Mouse (Mus musculus) heart, embryonic 15.5 days (tissue): Measurements from ENCODE around the gene Phf23. TPM values are rescaled to one million over a fixed set of nuclear protein-coding genes. Genes with fewer than 3 reads are reported as not detected.

Experiments
- ATAC-seq: fragments of 200-750 bp; cut with Nextera tagmentation; replicated peaks from 2 replicates; pipeline ENCODE4 v1.8.0; 2017; ENCODE audit warnings: low read depth, moderate TSS enrichment; ENCODE audit not compliant: insufficient number of reproducible peaks, insufficient read depth, low FRiP score
- H3K27ac ChIP-seq: fragments of 300-500 bp; sonication (generic); 2 replicates; pipeline ENCODE4 v1.5.1; 2015; ENCODE audit warnings: mild to moderate bottlenecking, inconsistent platforms
- H3K27me3 ChIP-seq: fragments of 300-500 bp; sonication (generic); 2 replicates; pipeline ENCODE4 v1.6.1; 2015; ENCODE audit warnings: inconsistent platforms
- H3K36me3 ChIP-seq: fragments of 300-500 bp; sonication (generic); 2 replicates; pipeline ENCODE4 v1.6.1; 2015; ENCODE audit warnings: mild to moderate bottlenecking, inconsistent platforms
- H3K4me1 ChIP-seq: fragments of 300-500 bp; sonication (generic); replicated peaks from 2 replicates; pipeline ENCODE4 v1.6.1; 2015; ENCODE audit warnings: inconsistent platforms
- H3K4me2 ChIP-seq: fragments of 300-500 bp; sonication (generic); 2 replicates; pipeline ENCODE4 v1.6.1; 2015; ENCODE audit warnings: inconsistent platforms, mild to moderate bottlenecking, moderate library complexity
- H3K4me3 ChIP-seq: fragments of 300-500 bp; sonication (generic); 2 replicates; pipeline ENCODE4 v1.5.1; 2015; ENCODE audit warnings: mild to moderate bottlenecking, inconsistent platforms
- H3K9ac ChIP-seq: fragments of 300-500 bp; sonication (generic); 2 replicates; pipeline ENCODE4 v1.6.1; 2015; ENCODE audit warnings: mild to moderate bottlenecking, inconsistent platforms
- H3K9me3 ChIP-seq: fragments of 300-500 bp; sonication (generic); replicated peaks from 2 replicates; pipeline ENCODE4 v1.6.1; 2016; ENCODE audit warnings: inconsistent platforms
- WGBS: fragments of 180-500 bp; shearing (Covaris S2); methylation state at CpG from one replicate; pipeline ENCODE4 v1.1.7; 2015; ENCODE audit warnings: mixed read lengths; 5-methylcytosine and 5-hydroxymethylcytosine counted together
- polyA plus RNA-seq: library from polyadenylated mRNA; unstranded; fragments of >200 nt; fragmentation: Nextera tagmentation; extraction: Ambion mirVana; gene quantifications from 2 replicates; pipeline ENCODE4 v1.2.1, GENCODE M21; 2015

Phf23 gene
- polyA plus RNA-seq, 1 experiment from 2014 or later = 38.4 TPM

GRCm38 (mm10) chr11:69979827-69980195, 15.8 kb upstream of the Phf23 start:
- ATAC-seq = no peak
- no peaks in the 10 kb centered on the region for H3K27me3 ChIP-seq
- peaks cover 31% of the 10 kb centered on the region for H3K4me1 ChIP-seq
- peaks cover 36% of the 10 kb centered on the region for H3K36me3 ChIP-seq
- peak overlapping the region; percentile 100 for H3K27ac ChIP-seq
- H3K4me2 ChIP-seq = peak overlapping the region; percentile 89
- peak overlapping the region; percentile 85 for H3K9ac ChIP-seq
- no peaks in the 10 kb centered on the region for H3K9me3 ChIP-seq
- 2% methylated on average over 16 of the region's 16 CpGs for WGBS
- H3K4me3 ChIP-seq = peak overlapping the region; percentile 98

GRCm38 (mm10) chr11:69980196-69981140, 15.1 kb upstream of the Phf23 start:
- no peaks in the 10 kb centered on the region for H3K9me3 ChIP-seq

GRCm38 (mm10) chr11:69981141-69981762, 14.3 kb upstream of the Phf23 start, which contains the start of gene Ctdnep1:
Gene Ctdnep1, plus strand, starts transcription at chr11:69981156.
- peak within 1 kb of the TSS; percentile 100 for H3K9ac ChIP-seq
- H3K4me2 ChIP-seq = peak within 1 kb of the TSS; percentile 89
- peaks cover 36% of the 10 kb centered on the region for H3K36me3 ChIP-seq
- ATAC-seq = no peak
- WGBS = under 1% methylated on average over 40 of the region's 43 CpGs
- H3K4me1 ChIP-seq = peaks cover 31% of the 10 kb centered on the region
- H3K4me3 ChIP-seq = peak within 1 kb of the TSS; percentile 98
- no peaks in the 10 kb centered on the region for H3K27me3 ChIP-seq
- no peaks in the 10 kb centered on the region for H3K9me3 ChIP-seq
- H3K27ac ChIP-seq = peak within 1 kb of the TSS; percentile 100

More at GRCm38 (mm10) chr11:69980196-69981140, 15.1 kb upstream of the Phf23 start:
- H3K27me3 ChIP-seq = no peaks in the 10 kb centered on the region
- H3K9ac ChIP-seq = peak overlapping the region; percentile 100
- H3K4me1 ChIP-seq = peaks cover 31% of the 10 kb centered on the region
- H3K4me2 ChIP-seq = peak overlapping the region; percentile 89
- H3K36me3 ChIP-seq = peaks cover 36% of the 10 kb centered on the region
- peak; percentile 97 for ATAC-seq
- WGBS = under 1% methylated on average over 59 of the region's 60 CpGs
- H3K4me3 ChIP-seq = peak overlapping the region; percentile 98
- peak overlapping the region; percentile 100 for H3K27ac ChIP-seq

- Histone ChIP-seq H3K4me1 (peaks cover 31% of the 10 kb centered on the region), H3K4me2 (peak within 1 kb of the TSS; percentile 89), H3K27ac (peak within 1 kb of the TSS; percentile 100), H3K9me3 (no peaks in the 10 kb centered on the region), H3K27me3 (no peaks in the 10 kb centered on the region), H3K36me3 (peaks cover 43% of the 10 kb centered on the region), H3K4me3 (peak within 1 kb of the TSS; percentile 98), H3K9ac (peak within 1 kb of the TSS; percentile 100)
- WGBS = 44% methylated on average over 8 of the region's 8 CpGs
- no peak for ATAC-seq
These were observed 13.4 kb upstream of the Phf23 start, which contains the start of gene Elp5 for GRCm38 (mm10) chr11:69982225-69982624. Gene Elp5, minus strand, starts transcription at chr11:69982517.

- Histone ChIP-seq H3K9ac (peak overlapping the region; percentile 100), H3K9me3 (no peaks in the 10 kb centered on the region), H3K4me1 (peaks cover 31% of the 10 kb centered on the region), H3K4me3 (peak overlapping the region; percentile 98), H3K4me2 (peak overlapping the region; percentile 89), H3K27ac (peak overlapping the region; percentile 100), H3K36me3 (peaks cover 46% of the 10 kb centered on the region), H3K27me3 (no peaks in the 10 kb centered on the region)
- ATAC-seq = no peak
- 14% methylated on average over 5 of the region's 5 CpGs for WGBS
These were observed 12.7 kb upstream of the Phf23 start for GRCm38 (mm10) chr11:69982877-69983276.

GRCm38 (mm10) chr11:69983377-69983776, 12.2 kb upstream of the Phf23 start:
- peak overlapping the region; percentile 89 for H3K4me2 ChIP-seq
- peak overlapping the region; percentile 100 for H3K27ac ChIP-seq
- H3K9me3 ChIP-seq = no peaks in the 10 kb centered on the region
- no peaks in the 10 kb centered on the region for H3K27me3 ChIP-seq
- peak overlapping the region; percentile 100 for H3K9ac ChIP-seq
- ATAC-seq = no peak
- 76% methylated on average over 4 of the region's 4 CpGs for WGBS
- peaks cover 47% of the 10 kb centered on the region for H3K36me3 ChIP-seq
- peak overlapping the region; percentile 98 for H3K4me3 ChIP-seq
- peaks cover 31% of the 10 kb centered on the region for H3K4me1 ChIP-seq

- ATAC-seq = no peak
- H3K27me3 ChIP-seq = no peaks in the 10 kb centered on the region
- H3K4me2 ChIP-seq = no peak overlapping the region
- H3K4me1 ChIP-seq = peaks cover 24% of the 10 kb centered on the region
- H3K9me3 ChIP-seq = no peaks in the 10 kb centered on the region
- 88% methylated on average over 8 of the region's 8 CpGs for WGBS
- peaks cover 51% of the 10 kb centered on the region for H3K36me3 ChIP-seq
- H3K4me3 ChIP-seq = no peak overlapping the region
- H3K27ac ChIP-seq = no peak overlapping the region
- no peak overlapping the region for H3K9ac ChIP-seq
These were observed 11.1 kb upstream of the Phf23 start for GRCm38 (mm10) chr11:69984431-69984830.

GRCm38 (mm10) chr11:69989949-69990348, 5.6 kb upstream of the Phf23 start:
- WGBS = 85% methylated on average over 8 of the region's 8 CpGs
- Histone ChIP-seq H3K4me3 (no peak overlapping the region), H3K4me2 (no peak overlapping the region), H3K36me3 (peaks cover 63% of the 10 kb centered on the region), H3K27me3 (no peaks in the 10 kb centered on the region), H3K27ac (peak overlapping the region; percentile 96), H3K4me1 (peaks cover 27% of the 10 kb centered on the region), H3K9me3 (no peaks in the 10 kb centered on the region), H3K9ac (no peak overlapping the region)
- ATAC-seq = no peak

GRCm38 (mm10) chr11:69990850-69991691, 4.5 kb upstream of the Phf23 start, which contains the start of gene Gabarap:
Gene Gabarap, plus strand, starts transcription at chr11:69991143.
- peak within 1 kb of the TSS; percentile 81 for H3K9ac ChIP-seq
- peak within 1 kb of the TSS; percentile 72 for H3K4me3 ChIP-seq
- no peaks in the 10 kb centered on the region for H3K9me3 ChIP-seq
- WGBS = under 1% methylated on average over 40 of the region's 40 CpGs
- H3K4me2 ChIP-seq = peak within 1 kb of the TSS; percentile 80
- H3K27ac ChIP-seq = peak within 1 kb of the TSS; percentile 96
- peak; percentile 75 for ATAC-seq
- peaks cover 55% of the 10 kb centered on the region for H3K36me3 ChIP-seq
- no peaks in the 10 kb centered on the region for H3K27me3 ChIP-seq
- peaks cover 27% of the 10 kb centered on the region for H3K4me1 ChIP-seq

GRCm38 (mm10) chr11:69991711-69992110, 3.9 kb upstream of the Phf23 start:
- Histone ChIP-seq H3K4me2 (peak overlapping the region; percentile 80), H3K36me3 (peaks cover 48% of the 10 kb centered on the region), H3K9me3 (no peaks in the 10 kb centered on the region), H3K4me3 (peak overlapping the region; percentile 72), H3K27ac (peak overlapping the region; percentile 96), H3K27me3 (no peaks in the 10 kb centered on the region), H3K4me1 (peaks cover 27% of the 10 kb centered on the region), H3K9ac (peak overlapping the region; percentile 81)
- under 1% methylated on average over 15 of the region's 15 CpGs for WGBS
- no peak for ATAC-seq
